Mouse (Mus musculus) 3T3-L1 (cell line): ENCODE measurements around the gene Sowaha.
"Not testable (repeated sequence)": the region's sequence is repeated elsewhere in the genome, so short reads cannot be mapped to it uniquely, and the experiment has no call there.

Experiments
- DNase-seq: peaks from one replicate; pipeline ENCODE4 v3.0.0-alpha.2; 2015; ENCODE audit warnings: low read depth, low spot score

Sowaha gene

GRCm38 (mm10) chr11:53443861-53444260, 36.2 kb downstream of the Sowaha start:
- DNase-seq = peak; percentile 45

GRCm38 (mm10) chr11:53441921-53442320, 38.2 kb downstream of the Sowaha start:
- DNase-seq = no peak

- DNase-seq = no peak
Measured at GRCm38 (mm10) chr11:53436338-53436737, 43.7 kb downstream of the Sowaha start.

- no peak for DNase-seq
Measured at GRCm38 (mm10) chr11:53435504-53435903, 44.6 kb downstream of the Sowaha start.

DNA sequence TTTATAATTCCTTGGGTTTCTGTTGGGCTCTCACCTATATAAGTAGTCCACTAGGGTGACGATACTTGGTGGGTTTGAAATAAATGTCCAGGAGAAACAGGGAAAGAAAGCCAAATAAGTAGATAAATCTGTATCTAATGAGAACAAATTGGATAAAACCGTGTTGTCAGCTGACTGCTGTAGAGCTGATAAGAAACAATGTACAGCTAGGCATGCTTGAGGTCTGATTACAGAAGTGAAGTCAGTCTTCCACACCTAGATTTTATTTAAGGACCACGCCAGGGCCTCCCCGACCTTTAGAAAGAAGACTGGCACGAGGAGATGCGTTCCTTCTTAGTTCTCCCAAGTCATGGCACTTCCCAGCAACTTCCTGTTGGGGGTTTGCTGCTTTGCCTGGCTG, 47.0 kb downstream of the Sowaha start:
- DNase-seq = no peak

DNA sequence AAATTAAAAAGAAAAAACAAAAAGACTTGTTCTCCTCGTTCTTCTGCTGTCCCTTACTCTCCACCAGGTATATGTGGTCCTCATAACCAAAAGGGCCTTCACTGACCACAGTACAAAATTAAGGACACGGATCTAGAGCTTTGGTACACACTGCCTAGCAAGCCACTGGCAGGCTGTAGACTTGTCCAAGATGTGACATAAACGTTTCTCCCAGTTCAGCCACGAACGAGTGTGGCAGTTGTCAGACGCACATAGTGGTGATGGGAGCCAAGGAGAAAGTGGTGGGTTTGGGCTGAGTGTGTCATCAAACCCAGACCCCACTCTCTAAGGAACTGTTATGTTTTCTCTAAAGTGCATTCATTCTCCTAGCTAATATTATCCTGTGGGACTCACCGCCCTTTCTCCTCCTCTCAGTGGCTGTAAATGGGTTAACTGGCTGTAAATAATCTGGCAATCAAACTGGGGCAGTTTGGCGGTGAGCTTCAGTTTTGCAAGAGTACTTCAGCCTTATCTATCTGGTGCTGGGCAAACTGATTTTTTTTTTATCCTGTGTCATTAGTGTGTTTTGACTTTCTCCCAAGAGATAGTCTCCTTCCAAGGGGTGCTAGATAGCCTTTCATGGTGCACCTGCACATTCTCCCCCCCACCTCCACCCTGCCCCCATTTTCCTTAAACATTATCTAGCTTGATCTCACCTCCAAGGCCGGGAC, 48.6 kb downstream of the Sowaha start:
- no peak for DNase-seq

- DNase-seq = peak; percentile 100
Measured at GRCm38 (mm10) chr11:53430670-53431346, 49.3 kb downstream of the Sowaha start, which contains the start of the genes Uqcrq and Gdf9. Gene Uqcrq, minus strand, starts transcription at chr11:53430831. Gene Gdf9, plus strand, starts transcription at chr11:53431023.

GRCm38 (mm10) chr11:53430300-53430669, 49.8 kb downstream of the Sowaha start:
- DNase-seq = peak; percentile 68

DNA sequence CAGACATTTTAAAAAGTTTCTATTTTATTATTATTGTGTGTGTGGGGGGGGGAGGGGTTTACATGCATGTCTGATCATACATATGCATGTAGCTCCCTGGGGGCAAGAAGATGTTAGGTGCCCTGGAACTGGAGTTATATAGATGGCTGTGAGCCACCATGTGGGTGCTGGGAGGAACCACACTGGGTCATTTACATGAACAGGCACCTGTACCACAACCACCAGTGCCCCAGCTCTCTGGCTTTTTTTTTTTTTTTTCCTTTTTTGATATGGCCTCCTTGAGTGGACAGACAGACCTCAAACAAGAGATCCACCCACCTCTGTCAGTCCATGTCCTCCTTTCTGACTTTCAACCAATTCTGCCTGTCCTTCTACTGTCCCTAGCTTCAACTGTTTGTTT, 50.9 kb downstream of the Sowaha start:
- DNase-seq = no peak

DNA sequence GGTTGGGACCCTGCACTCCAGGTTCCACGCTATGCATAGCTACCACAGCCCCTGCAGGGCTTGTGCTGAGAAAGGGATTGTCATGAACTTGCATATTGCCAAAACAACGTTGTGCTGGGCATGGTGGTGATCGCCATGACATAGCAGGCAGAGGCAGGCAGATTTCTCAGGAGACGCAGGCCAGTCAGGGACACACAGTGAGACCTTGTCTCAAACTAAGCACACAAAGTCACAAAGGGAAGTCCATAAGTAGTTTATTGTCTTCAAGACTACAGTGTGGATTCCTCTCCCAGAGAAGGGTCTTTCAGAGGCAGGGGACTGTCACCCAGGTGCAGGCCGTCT, 51.4 kb downstream of the Sowaha start:
- no peak for DNase-seq

- DNase-seq = no peak
Measured at GRCm38 (mm10) chr11:53427993-53428715, 51.9 kb downstream of the Sowaha start.

DNA sequence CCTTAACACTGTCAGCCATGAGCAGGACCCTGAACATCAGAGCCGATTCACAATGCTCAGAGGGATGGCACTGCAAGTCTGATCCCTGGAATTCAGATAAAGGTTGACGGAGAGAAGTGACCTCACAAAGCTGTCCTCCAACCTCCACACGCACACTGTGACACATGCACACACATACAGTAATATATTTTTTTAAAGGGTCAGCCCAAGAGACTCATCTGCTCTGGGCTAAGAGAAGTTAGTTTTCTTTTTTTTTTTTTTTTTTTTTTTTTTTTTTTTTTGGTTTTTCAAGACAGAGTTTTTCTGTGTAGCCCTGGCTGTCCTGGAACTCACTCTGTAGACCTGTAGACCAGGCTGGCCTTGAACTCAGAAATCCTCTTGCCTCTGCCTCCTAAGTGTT, 53.2 kb downstream of the Sowaha start:
- DNase-seq = not testable (repeated sequence)
